Mouse (Mus musculus): ENCODE results near the gene Tmprss9.
"Not testable (repeated sequence)": the region's sequence is repeated elsewhere in the genome, so short reads cannot be mapped to it uniquely, and the experiment has no call there.

Gene Tmprss9

DNA sequence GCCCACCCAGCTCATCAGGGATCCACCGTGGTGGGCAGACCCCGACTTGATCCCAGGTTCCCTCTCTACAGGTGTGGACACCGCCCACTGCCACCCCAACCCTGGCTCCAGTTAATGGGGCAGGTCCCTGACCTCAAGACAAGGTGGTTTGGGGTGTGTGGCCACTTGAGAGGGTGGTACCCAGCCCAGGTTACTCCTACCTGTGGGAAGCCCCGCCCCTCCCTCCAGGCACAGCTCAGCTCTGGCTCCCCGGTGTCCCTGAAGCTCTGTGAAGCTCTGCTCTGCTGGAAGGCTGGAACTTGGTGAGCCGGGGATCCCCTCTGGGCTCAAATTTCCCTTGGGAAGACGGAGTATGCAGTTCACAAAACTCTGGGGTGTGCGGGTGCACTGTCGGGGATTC is at the start of gene Tmprss9:
TSS of gene Tmprss9 (plus strand) at position 268 of the 400 bp plus-strand sequence.
- DNase-seq (ENCODE audit: inconsistent ontology term), result no peak

DNA sequence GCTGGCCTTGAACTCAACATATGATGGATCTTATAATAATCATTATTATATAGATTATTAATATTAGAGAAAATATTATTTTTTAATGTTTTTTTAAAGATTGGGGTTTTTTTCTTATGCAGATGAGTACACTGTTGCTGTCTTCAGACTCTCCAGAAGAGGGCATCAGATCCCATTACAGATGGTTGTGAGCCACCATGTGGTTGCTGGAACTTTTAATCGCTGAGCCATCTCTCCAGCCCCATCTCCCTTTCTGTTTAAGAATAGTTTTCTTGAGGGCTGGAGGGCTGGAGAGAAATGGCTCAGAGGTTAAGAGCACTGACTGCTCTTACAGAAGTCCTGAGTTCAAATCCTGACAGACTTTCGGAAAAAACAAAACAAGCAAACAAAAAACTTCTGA is 49.7 kb upstream of the Tmprss9 start:
- DNase-seq (ENCODE audit: inconsistent ontology term), result no peak

DNA sequence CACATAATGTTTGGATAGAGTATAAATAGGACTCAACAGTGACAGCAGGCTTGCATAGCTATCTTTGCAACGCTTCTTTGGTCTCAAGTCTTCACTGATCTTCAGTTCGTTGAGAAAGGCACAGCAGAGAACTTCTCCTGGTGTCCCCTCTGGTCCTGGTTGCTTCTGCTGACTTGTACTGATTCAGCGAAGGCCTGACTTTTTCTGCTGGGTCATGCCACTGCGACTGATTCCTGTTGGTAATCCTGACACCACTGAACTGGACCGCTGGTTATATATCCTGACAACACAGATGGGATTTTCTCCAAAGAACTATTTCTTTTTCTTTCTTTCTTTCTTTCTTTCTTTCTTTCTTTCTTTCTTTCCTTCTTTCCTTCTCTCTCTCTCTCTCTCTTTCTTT is 49.1 kb upstream of the Tmprss9 start:
- no peak for DNase-seq (ENCODE audit: inconsistent ontology term)

DNA sequence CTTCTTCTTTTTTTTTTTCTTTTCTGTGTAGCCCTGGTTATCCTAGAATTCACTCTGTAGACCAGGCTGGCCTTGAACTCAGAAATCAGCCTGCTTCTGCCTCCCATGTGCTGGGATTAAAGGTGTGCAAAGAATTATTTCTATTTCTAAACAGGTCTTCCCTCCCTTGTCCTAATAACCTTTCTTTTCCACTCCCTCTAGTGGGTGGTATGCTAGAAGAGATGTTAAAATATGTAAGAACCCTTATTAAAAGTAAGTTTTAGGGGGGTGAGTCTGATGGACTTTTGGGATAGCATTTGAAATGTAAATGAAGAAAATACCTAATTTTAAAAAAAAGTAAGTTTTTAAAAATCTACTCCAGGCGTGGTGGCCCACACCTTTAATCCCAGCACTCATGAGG is 48.3 kb upstream of the Tmprss9 start:
- no peak for DNase-seq (ENCODE audit: inconsistent ontology term)

GRCm38 (mm10) chr10:80823847-80824643 is 47.6 kb upstream of the Tmprss9 start:
- no peak for DNase-seq (ENCODE audit: inconsistent ontology term)

DNA sequence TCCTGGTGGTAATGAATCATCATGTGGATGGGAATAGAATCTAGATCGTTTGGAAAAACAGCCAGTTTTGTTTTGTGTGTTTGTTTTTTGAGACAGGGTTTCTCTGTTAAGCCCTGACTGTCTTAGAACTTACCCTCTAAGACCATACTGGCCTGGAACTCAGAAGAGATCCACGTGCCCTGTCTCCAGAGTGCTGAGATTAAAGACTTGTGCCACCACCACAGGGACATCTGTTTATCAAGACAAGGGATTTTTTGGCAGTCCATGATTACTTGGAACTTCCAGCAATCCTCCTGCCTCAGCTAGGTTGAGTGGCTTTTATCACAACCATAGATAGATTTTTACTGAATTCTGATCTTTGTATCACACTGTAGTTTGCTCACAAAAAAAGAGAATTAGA is 46.8 kb upstream of the Tmprss9 start:
- DNase-seq (ENCODE audit: inconsistent ontology term), result no peak

GRCm38 (mm10) chr10:80826151-80827062 is 45.2 kb upstream of the Tmprss9 start, which contains the start of gene Oaz1:
Gene Oaz1 (plus strand): TSS chr10:80826656.
- DNase-seq (ENCODE audit: inconsistent ontology term), result peak; percentile 99

DNA sequence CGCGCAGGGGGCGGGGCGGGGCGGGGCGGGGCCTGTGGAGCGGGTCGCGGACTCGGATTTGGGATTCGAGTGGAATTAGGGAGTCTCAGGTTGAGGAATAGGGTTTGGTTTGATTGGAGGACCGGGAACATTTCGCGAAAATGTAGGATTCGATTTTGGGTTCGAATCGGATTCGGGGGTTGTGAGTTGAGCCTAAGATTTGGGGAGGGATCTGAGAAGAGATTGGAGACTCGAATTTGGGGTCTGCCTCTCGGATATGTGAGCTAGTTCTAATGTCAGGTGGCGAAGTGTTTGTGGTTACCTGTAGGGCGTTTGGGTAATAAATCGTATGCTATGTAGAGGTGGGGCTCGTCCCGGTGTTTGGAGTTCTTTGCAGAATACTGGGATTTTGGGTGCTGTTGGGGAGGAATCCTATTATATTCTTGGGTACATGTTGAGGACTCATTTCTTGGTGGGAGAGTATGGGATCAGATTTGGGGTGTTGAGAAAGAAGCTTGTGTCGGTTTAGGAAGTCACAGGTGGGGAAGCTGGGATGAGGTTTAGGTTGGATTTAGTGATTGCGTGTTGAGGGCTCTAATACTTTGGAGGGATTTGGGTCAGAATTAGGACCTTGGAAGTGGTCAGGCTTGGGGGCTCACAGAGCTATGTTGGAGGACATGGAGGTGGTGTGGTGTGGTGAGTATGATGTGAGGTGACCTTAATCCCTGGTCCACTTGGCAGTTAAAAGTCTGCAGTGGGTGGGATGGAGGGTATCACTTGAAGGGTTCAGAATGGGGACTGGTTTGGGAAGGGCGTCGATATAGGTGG is 44.4 kb upstream of the Tmprss9 start:
- no peak for DNase-seq (ENCODE audit: inconsistent ontology term)

- DNase-seq (ENCODE audit: inconsistent ontology term), result no peak
Measured at GRCm38 (mm10) chr10:80827870-80828420, 43.7 kb upstream of the Tmprss9 start.

DNA sequence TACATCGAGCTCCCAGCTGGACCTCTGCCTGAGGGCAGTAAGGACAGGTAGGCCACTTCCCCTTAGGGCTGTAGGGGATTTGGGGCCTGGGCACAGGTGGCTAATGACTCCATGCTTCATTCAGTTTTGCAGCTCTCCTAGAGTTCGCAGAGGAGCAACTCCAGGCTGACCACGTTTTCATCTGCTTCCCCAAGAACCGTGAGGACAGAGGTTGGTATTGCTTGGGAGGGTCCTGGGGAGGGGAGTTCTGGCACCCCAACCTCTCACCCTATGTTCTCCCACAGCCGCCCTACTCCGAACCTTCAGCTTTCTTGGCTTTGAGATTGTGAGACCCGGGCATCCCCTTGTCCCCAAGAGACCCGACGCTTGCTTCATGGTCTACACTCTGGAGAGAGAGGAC is 43.1 kb upstream of the Tmprss9 start:
- not testable (repeated sequence) for DNase-seq (ENCODE audit: inconsistent ontology term)

DNA sequence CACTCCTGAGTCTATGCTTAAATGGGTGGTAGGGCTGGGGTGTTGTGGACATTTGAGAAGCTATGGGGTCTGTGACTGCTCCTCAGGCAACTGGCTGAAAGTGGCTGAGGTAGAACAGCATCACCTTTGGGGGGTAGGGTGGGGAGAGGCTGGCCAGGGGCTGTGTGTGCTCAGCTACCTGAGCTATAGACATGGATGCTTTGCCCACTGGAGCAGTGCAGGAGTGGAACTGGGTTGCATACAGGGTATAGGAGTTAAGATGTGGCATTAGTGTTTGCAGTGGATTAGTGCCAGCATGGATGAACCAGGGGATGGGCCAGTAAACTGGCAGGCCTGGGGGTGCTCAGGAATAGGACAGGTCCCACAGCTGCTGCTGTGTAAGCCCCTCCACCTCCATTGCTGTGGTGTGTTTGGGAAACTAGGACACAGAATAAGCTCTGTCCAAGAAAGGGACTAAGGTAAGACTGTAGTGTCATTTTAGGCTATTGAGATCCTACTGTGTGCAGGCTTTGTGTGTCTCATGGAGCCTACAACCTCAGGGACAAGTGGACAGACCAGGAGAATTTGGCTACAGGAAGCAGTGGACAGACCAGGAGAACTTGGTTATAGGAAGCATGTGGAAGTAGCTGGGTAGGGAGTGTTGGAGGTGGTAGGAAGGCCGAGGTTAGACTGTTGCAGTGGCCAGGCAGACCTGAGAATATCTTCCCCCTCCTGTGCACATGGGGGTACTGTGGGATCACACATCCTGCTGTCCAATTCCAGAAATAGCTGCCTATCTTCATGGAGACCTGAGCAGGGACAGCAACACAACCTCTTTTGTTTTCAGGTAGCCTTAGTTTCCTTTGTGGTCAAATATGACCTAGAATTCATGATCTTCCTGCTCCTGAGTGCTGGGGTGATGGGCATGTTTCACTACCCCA is 42.0 kb upstream of the Tmprss9 start:
- DNase-seq (ENCODE audit: inconsistent ontology term), result no peak

- DNase-seq (ENCODE audit: inconsistent ontology term), result no peak
Measured at GRCm38 (mm10) chr10:80831136-80831535, 40.5 kb upstream of the Tmprss9 start.

DNA sequence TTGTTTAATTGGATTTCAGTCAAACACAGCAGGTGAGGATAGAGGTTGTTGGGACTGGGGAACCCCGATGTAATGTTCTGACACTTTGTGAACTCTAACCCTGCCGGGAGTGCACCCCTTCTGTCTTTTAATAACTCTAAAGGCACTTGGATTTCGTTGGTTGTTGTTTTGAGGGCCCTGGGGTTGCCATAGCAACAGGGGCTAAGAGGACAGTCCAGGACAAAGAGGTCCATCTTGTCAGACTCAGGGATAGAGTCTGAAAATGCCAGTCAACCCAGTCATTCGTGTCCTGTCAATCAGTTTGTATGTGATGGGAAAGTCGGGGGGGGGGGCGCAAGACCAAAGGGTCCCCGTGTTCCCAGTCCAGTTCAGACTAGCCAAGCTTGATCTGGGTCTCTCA is 38.8 kb upstream of the Tmprss9 start:
- no peak for DNase-seq (ENCODE audit: inconsistent ontology term)

- DNase-seq (ENCODE audit: inconsistent ontology term), result no peak
Measured at GRCm38 (mm10) chr10:80835617-80836016, 36.0 kb upstream of the Tmprss9 start.

GRCm38 (mm10) chr10:80836949-80837379 is 34.7 kb upstream of the Tmprss9 start:
- no peak for DNase-seq (ENCODE audit: inconsistent ontology term)

- peak; percentile 65 for DNase-seq (ENCODE audit: inconsistent ontology term)
Measured at GRCm38 (mm10) chr10:80837827-80838226, 33.8 kb upstream of the Tmprss9 start.

DNA sequence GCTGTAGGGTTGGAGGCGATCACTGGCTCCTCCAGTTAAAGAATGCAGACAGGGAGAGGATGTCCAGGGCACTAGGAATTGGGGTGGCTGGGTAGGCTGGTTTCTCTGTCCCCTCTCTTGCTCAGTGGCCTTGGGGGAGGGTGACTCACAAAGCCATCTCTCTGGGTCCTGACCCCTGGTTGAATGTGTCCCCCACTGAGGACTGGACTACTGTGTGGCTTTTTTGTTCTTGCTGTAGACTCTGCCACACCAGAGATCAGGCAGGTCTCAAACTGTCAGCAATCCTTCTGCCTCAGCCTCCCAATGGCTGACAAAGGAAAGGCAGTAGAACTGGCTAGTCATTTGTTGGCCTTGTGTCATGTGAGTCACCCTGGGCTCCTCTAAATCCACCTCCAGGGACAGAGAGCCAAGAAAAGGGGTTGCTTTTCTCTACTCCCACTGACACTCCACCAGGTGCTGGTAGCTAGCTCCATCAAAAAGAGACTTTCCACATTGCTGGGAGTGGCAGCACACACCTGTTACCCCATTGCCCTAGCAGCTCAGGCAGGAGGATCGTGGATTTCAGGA is 33.2 kb upstream of the Tmprss9 start:
- peak; percentile 57 for DNase-seq (ENCODE audit: inconsistent ontology term)

GRCm38 (mm10) chr10:80839848-80840247 is 31.8 kb upstream of the Tmprss9 start:
- no peak for DNase-seq (ENCODE audit: inconsistent ontology term)

DNA sequence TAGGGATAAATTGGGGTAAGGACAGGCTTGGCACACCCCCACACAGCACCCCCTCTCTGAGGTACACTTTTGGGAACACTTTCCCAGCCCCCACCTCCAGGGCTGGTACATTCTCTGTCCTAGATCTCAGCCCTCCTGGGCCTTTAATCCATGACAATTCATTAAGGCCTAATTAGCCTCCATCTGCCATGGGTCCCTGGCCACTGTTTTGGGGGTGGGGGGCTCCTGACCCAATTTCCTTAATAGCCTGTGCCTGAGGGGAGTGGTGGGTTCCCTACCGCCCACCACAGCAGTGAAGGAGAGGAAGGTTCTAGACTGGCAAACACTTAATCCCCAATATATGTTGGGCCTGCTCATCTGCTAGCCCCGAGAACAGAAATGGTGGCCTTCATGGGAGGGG is 30.0 kb upstream of the Tmprss9 start:
- DNase-seq (ENCODE audit: inconsistent ontology term), result no peak

DNA sequence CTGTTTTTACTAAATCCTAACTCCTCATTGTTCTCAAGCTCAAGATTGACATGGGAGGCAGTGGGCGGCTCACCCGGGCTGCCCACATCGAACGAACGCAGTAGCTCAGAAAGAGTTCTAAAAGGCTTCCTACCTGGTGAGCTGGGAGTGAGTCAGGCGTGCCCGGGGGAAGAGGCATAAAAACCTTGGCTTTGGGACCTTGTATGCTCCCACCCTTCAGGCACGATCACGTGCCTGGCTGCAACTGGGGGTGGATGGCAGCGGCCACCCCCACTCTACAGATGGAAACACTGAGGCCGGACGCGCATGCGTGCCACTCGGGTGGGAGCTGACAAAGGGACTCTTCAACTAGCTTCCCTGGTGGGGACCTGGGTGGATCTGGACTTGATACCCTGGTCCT is 29.3 kb upstream of the Tmprss9 start:
- DNase-seq (ENCODE audit: inconsistent ontology term), result no peak

Data from Muller cell, postnatal 12 days (primary cell).